Mouse (Mus musculus) B cell, adult 67 days (primary cell): ENCODE data around the gene Gphb5. TPM values are rescaled to one million over a fixed set of nuclear protein-coding genes. Genes with fewer than 3 reads are reported as not detected.

Experiments used
- total RNA-seq, 2 experiments: library from RNA; stranded (reverse); gene quantifications; 4 replicates each; pipeline ENCODE4 v1.2.4; 2023

Gene Gphb5
- not detected for total RNA-seq

DNA sequence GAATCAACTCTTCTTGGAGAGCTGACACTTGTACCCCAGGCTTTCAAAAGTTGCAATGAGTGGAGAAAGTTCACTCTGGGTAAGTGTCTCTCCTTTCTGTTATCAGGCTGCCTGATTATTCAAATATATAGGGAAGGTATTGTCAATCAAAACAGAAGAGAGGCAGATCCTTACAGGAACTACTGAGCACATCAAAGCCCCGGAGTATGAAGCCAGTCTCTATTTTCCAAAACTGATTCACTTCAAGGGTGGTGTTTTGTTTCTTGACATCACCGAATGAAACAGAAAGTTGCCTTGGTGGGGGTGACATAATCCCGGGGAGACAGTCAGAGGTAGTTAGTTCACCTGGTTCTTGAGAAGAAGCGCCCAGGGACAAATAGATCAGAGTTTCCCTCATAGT is at the start of gene Gphb5:
TSS of gene Gphb5 (minus strand) at position 101 of the 400 bp plus-strand sequence.

Other genes starting within 250 kb of the Gphb5 start
- gene Kcnh5, start 239.4 kb downstream of the Gphb5 start, total RNA-seq, result under 1 TPM; 0.55 to 0.74 TPM
- not detected for gene Rhoj, start 108.5 kb downstream of the Gphb5 start, total RNA-seq
- 10 to 100 TPM; 59.4 to 62.0 TPM for gene Ppp2r5e, start 179.5 kb upstream of the Gphb5 start, total RNA-seq